Mouse (Mus musculus): ENCODE data around the gene Pou6f2. TPM values are rescaled to one million over a fixed set of nuclear protein-coding genes. Genes with fewer than 3 reads are reported as not detected.

Pou6f2 gene
- 17.1 and 18.0 TPM in 2 replicates for polyA plus RNA-seq (2014; fragmentation: Nextera tagmentation; extraction: Ambion mirVana)

GRCm38 (mm10) chr13:18397586-18397985 is at the start of gene Pou6f2:
Gene Pou6f2 (minus strand): TSS chr13:18397686.
- DNase-seq (no peak), ATAC-seq (ENCODE audit: low FRiP score, low TSS enrichment) (no peak)
- Histone ChIP-seq H3K4me1 (ENCODE audit: control insufficient read depth, insufficient read depth, low read length) (no peaks in the 10 kb centered on the region), H3K36me3 (ENCODE audit: control insufficient read depth, insufficient read depth, low read length) (no peaks in the 10 kb centered on the region), H3K27ac (replicated peaks; ENCODE audit: low read depth, low read length) (no peak within 1 kb of the TSS), H3K9me3 (ENCODE audit: control insufficient read depth, low read length) (no peaks in the 10 kb centered on the region), H3K4me3 (replicated peaks; ENCODE audit: low read depth, low read length) (no peak within 1 kb of the TSS), H3K9ac (replicated peaks; ENCODE audit: low read length) (no peak within 1 kb of the TSS), H3K27me3 (ENCODE audit: control insufficient read depth, insufficient read depth, low read length) (no peaks in the 10 kb centered on the region), H3K4me2 (ENCODE audit: low read length) (no peak within 1 kb of the TSS)
- WGBS, result 80% methylated on average over 6 of the region's 6 CpGs

- no peak overlapping the region for H3K4me2 ChIP-seq (ENCODE audit: low read length)
- WGBS, result 85% methylated on average over 3 of the region's 3 CpGs
- no peak for DNase-seq
- H3K27me3 ChIP-seq (ENCODE audit: control insufficient read depth, insufficient read depth, low read length), result no peaks in the 10 kb centered on the region
- ATAC-seq (ENCODE audit: low FRiP score, low TSS enrichment), result no peak
- no peak overlapping the region for H3K4me3 ChIP-seq (replicated peaks; ENCODE audit: low read depth, low read length)
- no peaks in the 10 kb centered on the region for H3K4me1 ChIP-seq (ENCODE audit: control insufficient read depth, insufficient read depth, low read length)
- no peaks in the 10 kb centered on the region for H3K9me3 ChIP-seq (ENCODE audit: control insufficient read depth, low read length)
- H3K9ac ChIP-seq (replicated peaks; ENCODE audit: low read length), result no peak overlapping the region
- no peak overlapping the region for H3K27ac ChIP-seq (replicated peaks; ENCODE audit: low read depth, low read length)
- H3K36me3 ChIP-seq (ENCODE audit: control insufficient read depth, insufficient read depth, low read length), result no peaks in the 10 kb centered on the region
Observed at GRCm38 (mm10) chr13:18439858-18440257, 42.4 kb upstream of the Pou6f2 start.

GRCm38 (mm10) chr13:18387673-18388072 is 9.8 kb downstream of the Pou6f2 start:
- ATAC-seq (ENCODE audit: low FRiP score, low TSS enrichment), result no peak

GRCm38 (mm10) chr13:18363373-18363772 is 34.1 kb downstream of the Pou6f2 start:
- DNase-seq (no peak), ATAC-seq (ENCODE audit: low FRiP score, low TSS enrichment) (no peak)

More at GRCm38 (mm10) chr13:18387673-18388072, 9.8 kb downstream of the Pou6f2 start:
- H3K27me3 ChIP-seq (ENCODE audit: control insufficient read depth, insufficient read depth, low read length), result no peaks in the 10 kb centered on the region
- DNase-seq, result no peak
- no peaks in the 10 kb centered on the region for H3K9me3 ChIP-seq (ENCODE audit: control insufficient read depth, low read length)
- H3K4me2 ChIP-seq (ENCODE audit: low read length), result no peak overlapping the region
- no peaks in the 10 kb centered on the region for H3K4me1 ChIP-seq (ENCODE audit: control insufficient read depth, insufficient read depth, low read length)
- 89% methylated on average over 4 of the region's 4 CpGs for WGBS
- H3K36me3 ChIP-seq (ENCODE audit: control insufficient read depth, insufficient read depth, low read length), result no peaks in the 10 kb centered on the region
- H3K27ac ChIP-seq (replicated peaks; ENCODE audit: low read depth, low read length), result no peak overlapping the region
- H3K4me3 ChIP-seq (replicated peaks; ENCODE audit: low read depth, low read length), result no peak overlapping the region
- no peak overlapping the region for H3K9ac ChIP-seq (replicated peaks; ENCODE audit: low read length)

DNA sequence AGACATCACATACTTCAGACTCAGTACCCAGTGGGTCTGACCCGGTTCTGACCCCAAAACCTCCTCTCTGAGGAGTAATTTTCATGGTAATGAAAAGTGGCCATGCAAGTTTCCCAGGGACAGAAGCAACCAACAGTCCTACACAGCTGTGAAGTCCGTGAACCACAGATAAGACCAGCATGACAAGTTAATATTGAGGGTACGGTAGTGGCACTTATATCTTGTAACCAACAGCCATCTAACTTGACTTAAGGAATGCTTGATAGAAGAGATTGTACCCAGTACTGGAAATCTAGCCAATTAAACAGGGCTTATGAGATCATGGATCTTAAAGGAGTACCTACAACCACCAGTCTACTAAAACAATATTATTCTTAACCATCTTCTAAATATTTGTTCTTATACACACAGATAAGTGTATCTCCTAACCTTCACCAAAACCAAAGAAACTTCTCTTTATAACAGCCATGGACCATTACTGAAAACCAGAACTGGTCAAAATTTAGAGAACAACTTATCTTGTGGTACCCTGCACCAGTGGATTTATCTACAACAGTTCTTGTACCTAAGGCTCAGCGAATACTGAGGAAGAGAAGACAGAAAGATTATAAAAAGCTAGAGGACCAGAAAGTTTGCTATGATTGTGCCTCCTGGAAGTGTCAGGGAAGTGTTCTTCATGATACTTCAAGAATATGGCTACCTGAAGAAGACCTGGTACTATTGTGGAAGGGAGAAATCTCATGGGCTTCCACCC is 52.7 kb downstream of the Pou6f2 start:
- Histone ChIP-seq H3K27me3 (ENCODE audit: control insufficient read depth, insufficient read depth, low read length) (no peaks in the 10 kb centered on the region), H3K27ac (replicated peaks; ENCODE audit: low read depth, low read length) (no peak overlapping the region), H3K4me3 (replicated peaks; ENCODE audit: low read depth, low read length) (no peak overlapping the region), H3K4me2 (ENCODE audit: low read length) (no peak overlapping the region), H3K9ac (replicated peaks; ENCODE audit: low read length) (no peak overlapping the region), H3K9me3 (ENCODE audit: control insufficient read depth, low read length) (no peaks in the 10 kb centered on the region), H3K4me1 (ENCODE audit: control insufficient read depth, insufficient read depth, low read length) (no peaks in the 10 kb centered on the region), H3K36me3 (ENCODE audit: control insufficient read depth, insufficient read depth, low read length) (no peaks in the 10 kb centered on the region)
- no peak for DNase-seq
- 84% methylated on average over 4 of the region's 4 CpGs for WGBS
- no peak for ATAC-seq (ENCODE audit: low FRiP score, low TSS enrichment)

More at GRCm38 (mm10) chr13:18363373-18363772, 34.1 kb downstream of the Pou6f2 start:
- Histone ChIP-seq H3K27me3 (ENCODE audit: control insufficient read depth, insufficient read depth, low read length) (no peaks in the 10 kb centered on the region), H3K9ac (replicated peaks; ENCODE audit: low read length) (no peak overlapping the region), H3K4me2 (ENCODE audit: low read length) (no peak overlapping the region), H3K4me1 (ENCODE audit: control insufficient read depth, insufficient read depth, low read length) (no peaks in the 10 kb centered on the region), H3K4me3 (replicated peaks; ENCODE audit: low read depth, low read length) (no peak overlapping the region), H3K36me3 (ENCODE audit: control insufficient read depth, insufficient read depth, low read length) (no peaks in the 10 kb centered on the region), H3K27ac (replicated peaks; ENCODE audit: low read depth, low read length) (no peak overlapping the region), H3K9me3 (ENCODE audit: control insufficient read depth, low read length) (no peaks in the 10 kb centered on the region)
- 31% methylated on average over 2 of the region's 2 CpGs for WGBS

DNA sequence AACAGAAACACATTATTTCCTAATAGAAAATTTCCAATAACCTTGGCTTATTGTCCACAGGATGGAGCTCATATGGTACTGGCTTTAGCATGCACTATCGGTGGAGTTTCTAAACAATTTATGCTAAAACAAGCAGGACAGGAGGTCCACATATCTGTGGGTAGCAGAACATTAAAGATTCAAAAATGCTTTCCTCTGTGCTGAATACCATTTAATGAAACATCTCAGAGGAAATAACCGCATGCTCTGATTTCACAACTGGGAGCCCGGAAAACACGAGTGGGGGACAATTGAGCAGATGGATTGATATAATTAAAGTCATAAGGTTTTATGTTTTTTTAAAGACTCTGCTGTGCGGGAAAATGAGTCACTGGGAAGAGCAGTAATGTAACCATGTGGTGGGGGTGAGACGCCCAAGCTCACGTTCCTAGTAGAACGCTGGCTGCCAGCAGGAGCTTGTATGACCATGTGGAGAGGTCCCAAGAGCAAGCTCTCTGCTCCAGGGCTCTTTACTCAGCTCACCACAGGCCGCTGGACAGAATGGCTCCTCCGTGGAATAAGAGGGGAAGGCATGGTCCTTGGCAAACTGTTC is 58.5 kb downstream of the Pou6f2 start:
- DNase-seq (no peak), ATAC-seq (ENCODE audit: low FRiP score, low TSS enrichment) (no peak)
- Histone ChIP-seq H3K4me2 (ENCODE audit: low read length) (no peak overlapping the region), H3K36me3 (ENCODE audit: control insufficient read depth, insufficient read depth, low read length) (no peaks in the 10 kb centered on the region), H3K4me3 (replicated peaks; ENCODE audit: low read depth, low read length) (no peak overlapping the region), H3K27me3 (ENCODE audit: control insufficient read depth, insufficient read depth, low read length) (no peaks in the 10 kb centered on the region), H3K9me3 (ENCODE audit: control insufficient read depth, low read length) (no peaks in the 10 kb centered on the region), H3K4me1 (ENCODE audit: control insufficient read depth, insufficient read depth, low read length) (0 out of 2 replicates have a peak, but pooled peaks cover 7% of the 10 kb centered on the region), H3K27ac (replicated peaks; ENCODE audit: low read depth, low read length) (no peak overlapping the region), H3K9ac (replicated peaks; ENCODE audit: low read length) (no peak overlapping the region)
- 79% methylated on average over 10 of the region's 10 CpGs for WGBS

- no peak for ATAC-seq (ENCODE audit: low FRiP score, low TSS enrichment)
- no peak overlapping the region for H3K4me3 ChIP-seq (replicated peaks; ENCODE audit: low read depth, low read length)
- no peak for DNase-seq
- H3K9ac ChIP-seq (replicated peaks; ENCODE audit: low read length), result no peak overlapping the region
- no peak overlapping the region for H3K27ac ChIP-seq (replicated peaks; ENCODE audit: low read depth, low read length)
- H3K4me1 ChIP-seq (ENCODE audit: control insufficient read depth, insufficient read depth, low read length), result 0 out of 2 replicates have a peak, but pooled peaks cover 7% of the 10 kb centered on the region
- H3K9me3 ChIP-seq (ENCODE audit: control insufficient read depth, low read length), result no peaks in the 10 kb centered on the region
- H3K36me3 ChIP-seq (ENCODE audit: control insufficient read depth, insufficient read depth, low read length), result no peaks in the 10 kb centered on the region
- H3K4me2 ChIP-seq (ENCODE audit: low read length), result no peak overlapping the region
- WGBS, result 69% methylated on average over 2 of the region's 2 CpGs
- no peaks in the 10 kb centered on the region for H3K27me3 ChIP-seq (ENCODE audit: control insufficient read depth, insufficient read depth, low read length)
Observed at GRCm38 (mm10) chr13:18338022-18338421, 59.5 kb downstream of the Pou6f2 start.

DNA sequence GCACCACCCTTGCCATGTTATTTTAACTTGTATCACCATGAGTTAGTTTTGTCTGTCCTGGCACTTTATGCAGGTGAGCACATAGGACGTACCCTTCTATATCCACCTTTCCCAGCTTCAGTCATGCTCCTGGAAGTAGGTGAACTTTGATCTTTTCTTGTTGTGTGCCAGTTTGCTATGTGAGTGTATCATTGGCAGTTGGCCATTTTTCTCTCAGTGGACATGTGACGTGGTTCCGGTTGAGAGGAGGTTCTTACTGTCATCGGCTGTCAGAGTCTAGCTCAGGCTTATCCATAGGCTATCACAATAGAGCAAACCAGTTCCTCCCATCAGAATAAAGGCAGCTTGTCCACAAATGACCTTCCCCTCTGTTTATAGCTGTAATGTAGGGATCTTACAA is 63.5 kb downstream of the Pou6f2 start:
- Histone ChIP-seq H3K4me2 (ENCODE audit: low read length) (no peak overlapping the region), H3K27ac (replicated peaks; ENCODE audit: low read depth, low read length) (no peak overlapping the region), H3K27me3 (ENCODE audit: control insufficient read depth, insufficient read depth, low read length) (no peaks in the 10 kb centered on the region), H3K4me3 (replicated peaks; ENCODE audit: low read depth, low read length) (no peak overlapping the region), H3K9ac (replicated peaks; ENCODE audit: low read length) (no peak overlapping the region), H3K4me1 (ENCODE audit: control insufficient read depth, insufficient read depth, low read length) (0 out of 2 replicates have a peak, but pooled peaks cover 7% of the 10 kb centered on the region), H3K36me3 (ENCODE audit: control insufficient read depth, insufficient read depth, low read length) (no peaks in the 10 kb centered on the region), H3K9me3 (ENCODE audit: control insufficient read depth, low read length) (no peaks in the 10 kb centered on the region)
- ATAC-seq (ENCODE audit: low FRiP score, low TSS enrichment) (no peak), DNase-seq (no peak)
- 87% methylated on average over 4 of the region's 4 CpGs for WGBS

GRCm38 (mm10) chr13:18332596-18332995 is 64.9 kb downstream of the Pou6f2 start:
- DNase-seq (no peak), ATAC-seq (ENCODE audit: low FRiP score, low TSS enrichment) (no peak)
- WGBS, result 61% methylated on average over 1 of the region's 1 CpGs
- Histone ChIP-seq H3K36me3 (ENCODE audit: control insufficient read depth, insufficient read depth, low read length) (no peaks in the 10 kb centered on the region), H3K27ac (replicated peaks; ENCODE audit: low read depth, low read length) (no peak overlapping the region), H3K9ac (replicated peaks; ENCODE audit: low read length) (no peak overlapping the region), H3K27me3 (ENCODE audit: control insufficient read depth, insufficient read depth, low read length) (no peaks in the 10 kb centered on the region), H3K4me3 (replicated peaks; ENCODE audit: low read depth, low read length) (no peak overlapping the region), H3K9me3 (ENCODE audit: control insufficient read depth, low read length) (no peaks in the 10 kb centered on the region), H3K4me1 (ENCODE audit: control insufficient read depth, insufficient read depth, low read length) (0 out of 2 replicates have a peak, but pooled peaks cover 7% of the 10 kb centered on the region), H3K4me2 (ENCODE audit: low read length) (no peak overlapping the region)
